ENCODE assay signal across 14 mouse cellular contexts in the genomic region with DNA sequence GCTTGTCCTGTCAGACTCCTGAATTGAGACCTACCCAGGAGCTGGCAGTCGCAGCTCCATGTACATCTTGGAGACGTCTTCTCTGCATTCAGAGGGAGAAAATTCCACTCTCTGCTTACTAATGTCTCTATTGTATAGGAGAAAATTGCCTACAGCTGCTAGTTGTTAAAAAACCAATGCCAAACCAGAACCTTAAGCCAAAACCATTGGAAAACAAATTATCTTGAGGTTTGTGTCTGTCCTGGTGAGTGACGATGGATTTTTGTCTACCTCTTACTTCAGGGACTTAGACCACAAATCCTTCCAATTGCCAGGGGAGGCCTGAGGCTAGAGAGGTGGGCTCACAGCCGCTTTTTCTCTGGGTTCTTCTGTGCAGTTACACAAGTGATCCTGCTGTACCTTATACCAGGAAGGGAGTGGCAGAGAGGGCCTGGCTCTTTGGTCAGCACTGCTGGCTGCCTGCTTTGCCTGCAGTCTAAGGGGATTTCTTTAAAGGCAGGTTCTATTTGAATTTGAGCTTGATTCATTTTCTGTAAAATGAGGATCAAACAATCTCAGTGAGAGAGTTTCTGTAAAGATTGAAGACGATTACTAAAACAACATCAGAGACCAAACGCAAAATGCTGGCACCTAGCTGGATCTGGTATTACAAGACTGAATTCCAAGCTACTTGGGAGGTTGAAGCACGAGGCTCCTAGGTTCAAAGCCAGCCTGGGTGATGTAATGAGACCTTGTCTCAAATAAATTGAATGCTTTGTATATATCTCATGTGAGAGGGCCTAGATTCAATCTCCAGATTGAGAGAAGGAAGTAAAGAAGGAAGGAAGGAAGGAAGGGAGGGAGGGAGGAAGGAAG.
DNase-seq lines count a peak whose midpoint lies in the region; ATAC-seq and TF ChIP-seq lines count a peak whose summit lies in the region.
"Had no signal": no experiment of that assay in that cellular context is flagged by ENCODE, and none has a peak within 500 bp of the region (broad histone marks: within the 10 kb centered on the region; RNA-seq: fewer than 3 reads in every experiment).

No protein-coding gene starts in this region.

- 27% methylated on average over 7 of the region's 7 CpGs for WGBS in embryonic facial prominence, embryonic 13.5 days
- 85% methylated on average over 7 of the region's 7 CpGs for WGBS in small intestine, adult 2 months

- intact Hi-C loops in gastrocnemius, adult 2 months (cut with DNase I), result no loop called here
- intact Hi-C loops in left cerebral cortex, adult 2 months (cut with DNase I), result no loop called here
- intact Hi-C loops in left cerebral cortex, postnatal 10 days (cut with DNase I), result no loop called here

- H3K4me3 ChIP-seq in gastrocnemius, adult 2 months, result no peak overlapping the region
- no peak overlapping the region for H3K4me3 ChIP-seq in left cerebral cortex, adult 2 months
- H3K4me3 ChIP-seq in embryonic facial prominence, embryonic 13.5 days, result no peak overlapping the region
- H3K4me3 ChIP-seq in small intestine, adult 2 months (ENCODE audit: low read depth, low read length), result no peak overlapping the region
- H3K4me3 ChIP-seq: heart, adult 2 months; hindbrain, embryonic 13.5 days; liver, embryonic 13.5 days had no signal

- no peaks in the 10 kb centered on the region for H3K27me3 ChIP-seq in embryonic facial prominence, embryonic 13.5 days
- no peaks in the 10 kb centered on the region for H3K27me3 ChIP-seq in small intestine, adult 2 months (ENCODE audit: control insufficient read depth, insufficient read depth, low read length)
- H3K27me3 ChIP-seq: hindbrain, embryonic 13.5 days; liver, embryonic 13.5 days had no signal

- TF ChIP-seq POLR2A in small intestine, adult 2 months (IDR thresholded peaks at IDR 0.05; ENCODE audit: low read depth, low read length), result no peak

- H3K4me1 ChIP-seq in embryonic facial prominence, embryonic 13.5 days, result peaks cover 30% of the 10 kb centered on the region
- peaks cover 24% of the 10 kb centered on the region for H3K4me1 ChIP-seq in small intestine, adult 2 months (ENCODE audit: control insufficient read depth, insufficient read depth, insufficient read length, low read length)

- no peak overlapping the region for H3K9ac ChIP-seq in embryonic facial prominence, embryonic 13.5 days
- H3K9ac ChIP-seq: hindbrain, embryonic 13.5 days; liver, embryonic 13.5 days had no signal

- TF ChIP-seq CTCF in gastrocnemius, adult 2 months (IDR thresholded peaks at IDR 0.05), result no peak
- no peak for TF ChIP-seq CTCF in left cerebral cortex, adult 2 months (IDR thresholded peaks at IDR 0.05)
- TF ChIP-seq CTCF in small intestine, adult 2 months (IDR thresholded peaks at IDR 0.05; ENCODE audit: extremely low read depth, insufficient read length, insufficient replicate concordance, low read depth, low read length), result no peak

- no peak overlapping the region for H3K4me2 ChIP-seq in embryonic facial prominence, embryonic 13.5 days
- H3K4me2 ChIP-seq: hindbrain, embryonic 13.5 days; liver, embryonic 13.5 days; midbrain, embryonic 11.5 days had no signal

- no peak for ATAC-seq in embryonic facial prominence, embryonic 13.5 days (ENCODE audit: insufficient number of reproducible peaks, insufficient read depth, low FRiP score, low TSS enrichment, low read depth)
- ATAC-seq: CD4-positive, CD25-positive, alpha-beta regulatory T cell, adult 4 months had no signal

- H3K36me3 ChIP-seq in embryonic facial prominence, embryonic 13.5 days, result peaks cover 27% of the 10 kb centered on the region
- H3K36me3 ChIP-seq in small intestine, adult 2 months (ENCODE audit: control insufficient read depth, insufficient read depth, low read length), result peaks cover 7% of the 10 kb centered on the region

- no peaks in the 10 kb centered on the region for H3K9me3 ChIP-seq in embryonic facial prominence, embryonic 13.5 days
- H3K9me3 ChIP-seq: hindbrain, embryonic 13.5 days; liver, embryonic 13.5 days had no signal

- no peak for DNase-seq in gastrocnemius, adult 2 months
- DNase-seq in gastrocnemius, postnatal 4 days (ENCODE audit: low spot score in 2 of 2), result no peak
- DNase-seq in left cerebral cortex, adult 2 months (ENCODE audit: extremely low spot score in 1 of 2, low spot score in 2 of 2), result no peak
- DNase-seq in left cerebral cortex, postnatal 10 days (ENCODE audit: extremely low spot score in 1 of 2, low spot score in 2 of 2), result no peak
- no peak for DNase-seq in right cerebral cortex, postnatal 36 days (ENCODE audit: low spot score in 2 of 2)
- DNase-seq: heart, adult 2 months; kidney, postnatal 14 days; liver, embryonic 13.5 days; right cerebral cortex, postnatal 14 days had no signal

- peak overlapping the region; percentile 31; the same call in 1 of the 2 replicates for H3K27ac ChIP-seq in gastrocnemius, adult 2 months
- H3K27ac ChIP-seq in left cerebral cortex, adult 2 months, result peak overlapping the region; percentile 47; the same call in 1 of the 2 replicates
- H3K27ac ChIP-seq in embryonic facial prominence, embryonic 13.5 days, result peak overlapping the region; percentile 82
- peak overlapping the region; percentile 83 for H3K27ac ChIP-seq in small intestine, adult 2 months (ENCODE audit: insufficient read depth, low read depth, low read length)
- H3K27ac ChIP-seq: heart, adult 2 months; hindbrain, embryonic 13.5 days; liver, embryonic 13.5 days had no signal

Comparison
In these comparisons a context has a peak if more than half of its experiments do, and no peak if none do; other contexts are left out.
1. H3K27ac ChIP-seq: peak in every context shown above with its lines; median percentile 83 in small intestine, adult 2 months; 82 in embryonic facial prominence, embryonic 13.5 days; 47 in left cerebral cortex, adult 2 months; 31 in gastrocnemius, adult 2 months.